Mouse (Mus musculus) stomach, embryonic 16.5 days (tissue): ENCODE measurements around the gene Terb2. TPM values are rescaled to one million over a fixed set of nuclear protein-coding genes. Genes with fewer than 3 reads are reported as not detected.
A peak's percentile ranks its signal among the peaks of the same experiment; 100 is the strongest.

Source experiments
- ATAC-seq: fragments of 200-750 bp; cut with Nextera tagmentation; 2 replicates; pipeline ENCODE4 v1.8.0; 2017; ENCODE audit warnings: moderate number of reproducible peaks, moderate TSS enrichment; ENCODE audit not compliant: insufficient read depth, low FRiP score
- H3K27ac ChIP-seq: fragments of 300-500 bp; sonication (generic); 2 replicates; pipeline ENCODE4 v1.5.1; 2014; ENCODE audit warnings: low read length
- H3K27me3 ChIP-seq: fragments of 300-500 bp; sonication (generic); 2 replicates; pipeline ENCODE4 v1.6.1; 2014; ENCODE audit warnings: low read length, control low read depth, mixed read lengths; ENCODE audit not compliant: control insufficient read depth, insufficient read depth
- H3K36me3 ChIP-seq: fragments of 300-500 bp; sonication (generic); 2 replicates; pipeline ENCODE4 v1.6.1; 2014; ENCODE audit warnings: low read length; ENCODE audit not compliant: control insufficient read depth, insufficient read depth
- H3K4me1 ChIP-seq: fragments of 300-500 bp; sonication (generic); 2 replicates; pipeline ENCODE4 v1.6.1; 2014; ENCODE audit warnings: low read length, control low read depth, mixed read lengths; ENCODE audit not compliant: control insufficient read depth, insufficient read depth
- H3K4me2 ChIP-seq: fragments of 300-500 bp; sonication (generic); 2 replicates; pipeline ENCODE4 v1.6.1; 2014; ENCODE audit warnings: low read depth, low read length, mixed read lengths
- H3K4me3 ChIP-seq: fragments of 300-500 bp; sonication (generic); replicated peaks from 2 replicates; pipeline ENCODE4 v1.5.1; 2014; ENCODE audit warnings: mild to moderate bottlenecking, low read length
- H3K9ac ChIP-seq: fragments of 300-500 bp; sonication (generic); 2 replicates; pipeline ENCODE4 v1.6.1; 2014; ENCODE audit warnings: low read length
- H3K9me3 ChIP-seq: fragments of 300-500 bp; sonication (generic); replicated peaks from 2 replicates; pipeline ENCODE4 v1.6.1; 2016; ENCODE audit warnings: low read length, control low read depth; ENCODE audit not compliant: control insufficient read depth
- WGBS: fragments of 180-500 bp; shearing (Covaris S2); extraction: QIAGEN DNeasy Blood & Tissue Kit; methylation state at CpG from one replicate; pipeline ENCODE4 v1.1.7; 2014; 5-methylcytosine and 5-hydroxymethylcytosine counted together
- polyA plus RNA-seq: library from polyadenylated mRNA; unstranded; fragments of >200 nt; fragmentation: Nextera tagmentation; extraction: Ambion mirVana; gene quantifications from 2 replicates; pipeline ENCODE4 v1.2.1, GENCODE M21; 2015

The Terb2 gene
- polyA plus RNA-seq, 1 experiment from 2014 or later: not detected

DNA sequence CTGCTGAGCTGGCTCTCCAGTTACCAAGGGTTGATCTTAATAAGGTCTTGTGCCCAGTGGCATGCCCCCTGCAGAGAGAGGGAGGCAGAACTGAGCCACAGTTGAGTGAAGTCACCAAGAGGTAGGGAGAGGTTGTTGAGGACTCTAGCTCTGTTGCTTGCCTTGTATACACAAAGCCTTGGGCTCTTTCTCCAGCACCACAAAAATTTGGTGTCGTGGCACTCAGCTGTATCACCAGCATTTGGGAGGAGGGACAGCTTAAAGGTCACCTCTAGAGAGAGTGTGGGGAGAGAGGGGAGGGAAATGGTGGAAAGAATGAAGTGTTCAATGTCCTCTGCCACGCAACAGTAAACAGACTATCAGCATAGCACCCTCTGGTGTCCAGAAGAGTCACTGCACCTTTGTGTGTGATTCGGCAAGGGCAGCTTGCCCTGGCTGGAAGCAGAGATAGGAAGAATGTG is 57.6 kb downstream of the Terb2 start:
- Histone ChIP-seq H3K27ac (no peak overlapping the region), H3K36me3 (no peaks in the 10 kb centered on the region), H3K9ac (no peak overlapping the region), H3K4me1 (0 out of 2 replicates have a peak, but pooled peaks cover 2% of the 10 kb centered on the region), H3K9me3 (no peaks in the 10 kb centered on the region), H3K4me2 (no peak overlapping the region), H3K4me3 (no peak overlapping the region), H3K27me3 (no peaks in the 10 kb centered on the region)
- peak; percentile 42; the same call in 1 of the 2 replicates for ATAC-seq
- WGBS: 6% methylated on average over 3 of the region's 3 CpGs

DNA sequence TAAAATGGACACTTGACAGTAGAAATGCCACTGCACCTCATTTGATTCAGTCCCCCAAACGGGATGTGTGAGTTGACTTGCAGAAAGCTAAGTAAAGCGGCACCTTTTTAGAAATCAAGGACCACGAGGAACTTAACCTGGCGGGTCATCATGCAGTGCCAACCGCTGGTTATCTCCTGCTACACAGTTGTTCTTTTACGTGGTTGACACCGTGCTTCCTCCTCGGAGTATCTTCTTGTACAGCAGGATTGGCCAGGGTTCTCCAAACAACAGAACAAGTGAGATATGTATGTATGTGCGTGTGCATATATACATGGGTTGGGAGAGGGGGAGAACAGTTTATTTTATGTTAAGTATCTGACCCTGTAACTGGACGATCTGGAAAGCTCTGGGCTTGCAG is 61.7 kb downstream of the Terb2 start:
- H3K4me2 ChIP-seq: no peak overlapping the region
- H3K9ac ChIP-seq: no peak overlapping the region
- 0 out of 2 replicates have a peak, but pooled peaks cover 4% of the 10 kb centered on the region for H3K36me3 ChIP-seq
- WGBS: 81% methylated on average over 10 of the region's 10 CpGs
- H3K9me3 ChIP-seq: no peaks in the 10 kb centered on the region
- no peak overlapping the region for H3K4me3 ChIP-seq
- H3K27ac ChIP-seq: no peak overlapping the region
- no peak for ATAC-seq
- H3K4me1 ChIP-seq: 0 out of 2 replicates have a peak, but pooled peaks cover 2% of the 10 kb centered on the region
- H3K27me3 ChIP-seq: no peaks in the 10 kb centered on the region

DNA sequence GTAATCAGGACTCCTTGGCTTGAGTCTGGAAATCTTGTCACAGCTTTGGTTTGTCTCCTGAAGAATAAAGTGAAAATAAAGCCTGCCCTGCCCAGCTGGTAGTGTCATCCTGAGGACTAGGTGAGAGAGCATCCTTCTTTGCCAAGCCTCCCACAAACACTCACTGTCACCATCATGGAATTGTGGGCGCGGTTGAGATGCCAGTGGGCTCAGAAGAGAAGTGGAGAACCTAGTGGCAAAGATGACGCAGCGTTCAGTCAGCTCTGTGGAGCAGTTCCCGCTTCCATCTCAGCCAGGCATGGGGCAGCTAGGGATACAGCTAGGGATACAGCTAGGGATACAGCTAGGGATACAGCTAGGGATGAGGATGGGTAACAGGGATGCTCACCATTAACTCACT is 69.9 kb downstream of the Terb2 start:
- Histone ChIP-seq H3K4me3 (no peak overlapping the region), H3K4me2 (no peak overlapping the region), H3K9me3 (no peaks in the 10 kb centered on the region), H3K4me1 (no peaks in the 10 kb centered on the region), H3K9ac (no peak overlapping the region), H3K27me3 (no peaks in the 10 kb centered on the region), H3K36me3 (no peaks in the 10 kb centered on the region), H3K27ac (no peak overlapping the region)
- 94% methylated on average over 5 of the region's 5 CpGs for WGBS
- ATAC-seq: no peak

Other genes with a start within 250 kb of the Terb2 start
- gene Ctdspl2, start 230.3 kb upstream of the Terb2 start, polyA plus RNA-seq: 41.3 and 49.1 TPM in 2 replicates
- gene Mageb3, start 230.2 kb upstream of the Terb2 start, polyA plus RNA-seq: 0.05 and 0.09 TPM in 2 replicates
- 8.9 and 9.5 TPM in 2 replicates for gene Eif3j1, start 157.7 kb upstream of the Terb2 start, polyA plus RNA-seq
- 8.8 and 9.7 TPM in 2 replicates for gene Spg11, start 67.9 kb upstream of the Terb2 start, polyA plus RNA-seq
- gene B2m, start 38.6 kb upstream of the Terb2 start, polyA plus RNA-seq: 368 and 395 TPM in 2 replicates
- gene Trim69, start 25.6 kb upstream of the Terb2 start, polyA plus RNA-seq: 0.12 TPM in 2 replicates
- gene Patl2, start 83 bp upstream of the Terb2 start, polyA plus RNA-seq: not detected in 2 replicates
- gene Sord, start 48.5 kb downstream of the Terb2 start, polyA plus RNA-seq: 50.9 and 52.4 TPM in 2 replicates
- gene Duox2, start 112.2 kb downstream of the Terb2 start, polyA plus RNA-seq: 1.6 and 2.6 TPM in 2 replicates
- 3.4 and 6.1 TPM in 2 replicates for gene Duoxa2, start 112.6 kb downstream of the Terb2 start, polyA plus RNA-seq
- 11.4 and 17.4 TPM in 2 replicates for gene Duoxa1, start 127.5 kb downstream of the Terb2 start, polyA plus RNA-seq
- gene Duox1, start 129.4 kb downstream of the Terb2 start, polyA plus RNA-seq: 2.7 and 4.3 TPM in 2 replicates
- gene Shf, start 182.9 kb downstream of the Terb2 start, polyA plus RNA-seq: 1.1 and 2.5 TPM in 2 replicates
- gene Slc28a2, start 240.2 kb downstream of the Terb2 start, polyA plus RNA-seq: 16.7 and 17.7 TPM in 2 replicates